Mouse (Mus musculus): Measurements from ENCODE around the gene Shroom3.

Gene Shroom3

DNA sequence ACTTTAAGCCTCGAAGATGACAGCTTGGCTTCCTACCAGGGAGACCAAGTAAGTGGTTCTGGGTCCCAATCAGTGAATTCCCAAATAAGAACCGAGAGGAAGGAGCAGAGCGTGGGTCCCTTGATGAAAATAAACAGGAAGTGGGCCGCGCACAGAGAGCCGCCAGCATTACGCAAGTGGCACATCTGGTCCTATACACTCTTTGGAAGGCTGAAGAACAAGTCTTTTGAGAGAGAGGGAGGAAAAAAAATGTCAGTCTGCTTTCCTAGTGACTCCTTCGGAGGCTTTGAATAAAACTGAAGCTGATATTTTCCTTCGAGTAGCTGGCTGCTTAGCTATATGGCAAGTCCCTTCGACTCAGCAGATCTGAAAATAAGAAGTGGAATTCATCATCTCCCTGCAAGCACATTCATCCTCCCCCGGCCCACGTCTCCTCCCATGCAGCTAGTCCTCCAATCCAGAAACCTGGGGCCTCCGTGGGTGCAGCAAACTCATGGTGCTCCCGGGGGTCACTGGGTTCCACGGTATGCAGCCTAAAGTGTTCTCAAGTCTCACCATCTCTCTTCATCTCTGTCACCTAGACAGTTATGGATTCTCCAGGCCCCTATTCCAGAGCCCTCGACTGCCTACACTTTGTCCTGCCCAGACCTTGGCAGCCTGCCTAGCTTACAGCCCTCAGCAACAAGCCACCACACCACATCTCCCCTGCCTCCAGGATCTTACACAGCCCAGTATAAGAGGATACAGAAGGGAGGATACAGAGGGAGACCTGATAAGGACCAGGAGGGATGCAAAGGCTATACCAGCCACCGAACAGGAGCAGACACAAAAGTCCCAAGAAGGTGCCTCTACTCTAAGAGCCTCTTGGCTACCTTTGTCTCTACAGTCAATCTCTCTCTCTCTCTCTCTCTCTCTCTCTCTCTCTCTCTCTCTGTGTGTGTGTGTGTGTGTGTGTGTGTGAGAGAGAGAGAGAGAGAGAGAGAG lies 317.8 kb downstream of the Shroom3 start:
- DNase-seq (ENCODE audit: low spot score in 2 of 2) = no peak

DNA sequence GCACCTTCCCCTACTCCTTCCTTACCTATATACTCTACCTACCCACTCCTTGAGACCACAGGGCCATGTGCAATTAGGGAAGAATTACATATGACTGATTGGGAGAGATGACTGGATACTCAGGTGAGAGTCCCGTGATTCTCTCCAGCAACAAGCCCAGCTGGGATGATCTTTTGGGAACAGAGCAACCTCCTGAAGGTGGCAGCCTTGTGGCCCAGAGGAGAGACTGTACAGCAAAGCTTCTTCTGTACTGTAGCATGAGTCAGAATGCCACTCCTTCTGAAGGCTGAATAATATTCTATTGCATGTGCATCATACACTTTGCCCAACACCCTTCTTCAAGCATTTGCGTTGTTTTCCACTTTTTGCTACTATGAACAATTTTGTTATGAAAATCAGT lies 319.4 kb downstream of the Shroom3 start:
- DNase-seq (ENCODE audit: low spot score in 2 of 2) = no peak

DNA sequence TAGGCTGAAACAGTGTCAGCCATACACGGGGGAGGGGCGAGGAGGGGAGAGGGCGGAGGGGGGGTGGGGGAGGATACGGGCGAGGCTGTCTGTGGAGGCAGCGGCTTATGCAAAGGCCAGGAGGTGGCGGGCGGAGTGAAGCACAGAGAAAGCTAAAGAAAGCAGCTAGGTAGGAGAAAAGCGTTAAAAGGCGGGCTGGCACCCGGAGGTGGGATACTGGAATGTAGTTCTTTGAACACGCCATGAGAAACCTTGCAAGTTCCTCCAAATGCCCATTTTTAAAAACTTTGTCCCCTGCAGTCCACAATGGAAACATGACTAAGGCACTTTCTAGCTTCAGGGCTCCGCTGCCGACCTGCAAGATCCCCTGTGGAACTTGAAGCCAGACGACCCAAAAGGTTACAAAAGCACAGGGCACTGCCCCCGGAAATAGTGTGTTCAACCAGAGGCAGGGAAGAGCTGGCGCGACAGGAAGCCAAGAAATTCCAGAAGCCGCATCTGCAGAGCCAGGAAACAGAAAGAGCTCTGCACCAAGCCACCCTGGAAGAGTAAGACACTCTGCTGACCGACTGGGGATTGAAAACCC lies 322.1 kb downstream of the Shroom3 start:
- no peak for DNase-seq (ENCODE audit: low spot score in 2 of 2)

DNA sequence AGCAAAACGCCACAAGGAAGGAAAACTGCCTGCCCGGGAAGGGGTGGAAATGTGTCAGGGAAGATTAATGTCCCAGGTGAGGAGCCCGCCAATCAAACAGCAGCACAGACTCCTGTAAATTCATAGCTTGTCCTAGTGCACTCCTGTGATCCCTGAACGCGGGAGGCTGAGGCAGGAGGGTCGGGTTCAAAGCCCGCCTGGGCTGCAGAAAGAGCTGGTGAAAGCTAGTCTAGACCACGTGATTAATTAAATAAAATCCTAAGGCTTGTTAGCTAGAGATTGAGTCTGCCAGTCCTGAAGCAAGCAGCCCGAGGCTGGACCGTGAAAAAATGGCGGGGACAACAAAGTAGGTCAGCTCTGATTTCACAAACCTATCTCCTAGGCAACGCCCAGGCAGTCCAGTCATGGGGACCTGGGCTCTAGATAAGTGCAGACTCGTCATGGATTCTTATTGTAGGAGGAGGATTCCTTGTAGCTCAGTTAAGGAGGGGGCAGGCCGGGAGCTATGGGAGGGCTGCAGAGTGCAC lies 322.6 kb downstream of the Shroom3 start:
- no peak for DNase-seq (ENCODE audit: low spot score in 2 of 2)

DNA sequence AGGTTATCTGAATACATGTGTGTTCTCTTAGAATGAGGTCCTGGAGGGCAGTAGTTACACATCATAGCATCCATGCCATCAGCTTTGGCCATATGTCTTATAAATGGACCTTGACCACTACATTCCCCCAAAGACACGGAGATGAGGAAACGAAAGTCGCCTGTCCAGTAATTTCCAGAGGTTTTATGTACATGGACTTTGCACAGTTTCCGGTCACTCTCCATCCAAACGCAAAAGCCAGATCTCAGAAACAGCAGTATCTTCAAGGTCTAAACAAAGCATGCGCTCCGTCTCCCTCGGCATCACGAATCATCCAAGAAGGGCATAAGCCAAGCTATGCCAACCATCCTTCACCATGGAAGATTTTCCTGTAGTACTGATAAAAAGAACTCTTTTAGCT lies 325.0 kb downstream of the Shroom3 start:
- no peak for DNase-seq (ENCODE audit: low spot score in 2 of 2)

Data from cerebellum, postnatal 4 days (tissue).